Mouse (Mus musculus) heart, adult 2 months (tissue): ENCODE measurements at regions not wholly inside any gene's neighbourhood (a gene's known extent, or its start where the extent isn't known, plus 50 kb on each side); places are given as distances from the start of the nearest gene placed in this dataset.

Source experiments
- DNase-seq, 2 experiments: peaks; one replicate each; pipeline ENCODE4 v3.0.0; 2021
- H3K27ac ChIP-seq: fragments of 200-600 bp; 2 replicates; pipeline ENCODE4 v1.8.1; 2022
- H3K27me3 ChIP-seq: fragments of 200-500 bp; 2 replicates; pipeline ENCODE4 v1.6.1; 2012; ENCODE audit warnings: mild to moderate bottlenecking, low read length, inconsistent platforms, mixed read lengths; ENCODE audit not compliant: control insufficient read depth, insufficient read depth
- H3K36me3 ChIP-seq: fragments of 200-500 bp; 2 replicates; pipeline ENCODE4 v1.6.1; 2012; ENCODE audit warnings: low read length, inconsistent platforms; ENCODE audit not compliant: control insufficient read depth, insufficient read depth
- H3K4me1 ChIP-seq: fragments of 200-500 bp; 2 replicates; pipeline ENCODE4 v1.6.1; 2011; ENCODE audit warnings: low read length; ENCODE audit not compliant: control insufficient read depth, insufficient read depth
- H3K4me3 ChIP-seq: fragments of 200-600 bp; 2 replicates; pipeline ENCODE4 v1.8.1; 2022
- H3K79me2 ChIP-seq: fragments of 200-500 bp; replicated peaks from 2 replicates; pipeline ENCODE4 v1.6.1; 2012; ENCODE audit warnings: mild to moderate bottlenecking, inconsistent platforms, low read length, moderate library complexity, mixed read lengths; ENCODE audit not compliant: control insufficient read depth, insufficient read depth
- H3K9ac ChIP-seq: fragments of 200-500 bp; 2 replicates; pipeline ENCODE4 v1.6.1; 2012; ENCODE audit warnings: low read depth, mild to moderate bottlenecking, control low read depth, inconsistent platforms, low read length, mixed read lengths
- CTCF ChIP-seq: fragments of 200-600 bp; IDR thresholded peaks from 2 replicates; pipeline ENCODE4 v1.8.1; 2022; ENCODE audit warnings: antibody characterized with exemption, mild to moderate bottlenecking, moderate library complexity
- EP300 ChIP-seq: fragments of 200-500 bp; IDR thresholded peaks from 2 replicates; pipeline ENCODE4 v1.6.1; 2011; ENCODE audit warnings: low read depth, low read length, control low read depth; ENCODE audit not compliant: insufficient read depth
- POLR2A ChIP-seq: fragments of 200-500 bp; IDR thresholded peaks from 2 replicates; pipeline ENCODE4 v1.6.1; 2011; ENCODE audit warnings: mild to moderate bottlenecking, low read depth, low read length, control low read depth; ENCODE audit not compliant: insufficient read depth
- WGBS: fragments of 180-500 bp; shearing (Covaris S2); methylation state at CpG from one replicate; pipeline ENCODE4 v1.1.7; 2018; 5-methylcytosine and 5-hydroxymethylcytosine counted together
- intact Hi-C: fragments of 180-260 bp; cut with DNase I; formaldehyde crosslinking; loops from one replicate; pipeline ENCODE4 v1.15.1; 2025

- H3K27ac ChIP-seq = no peak overlapping the region
Observed at GRCm38 (mm10) chr7:113441906-113442305, 53.5 kb upstream of the Pth start.

GRCm38 (mm10) chr7:113443566-113443965 lies 55.2 kb upstream of the Pth start:
- intact Hi-C loops = no loop called here
- H3K4me1 ChIP-seq = no peaks in the 10 kb centered on the region
- no peak overlapping the region for H3K27ac ChIP-seq
- DNase-seq = no peak
- H3K27me3 ChIP-seq = no peaks in the 10 kb centered on the region
- H3K4me3 ChIP-seq = no peak overlapping the region
- 39% methylated on average over 3 of the region's 3 CpGs for WGBS
- no peak for TF ChIP-seq CTCF
- no peak for TF ChIP-seq POLR2A
- no peak for TF ChIP-seq EP300
- H3K9ac ChIP-seq = no peak overlapping the region
- H3K79me2 ChIP-seq = no peaks in the 10 kb centered on the region
- no peaks in the 10 kb centered on the region for H3K36me3 ChIP-seq

More at GRCm38 (mm10) chr7:113441906-113442305, 53.5 kb upstream of the Pth start:
- H3K9ac ChIP-seq = no peak overlapping the region
- no peak overlapping the region for H3K4me3 ChIP-seq
- intact Hi-C loops = no loop called here
- H3K36me3 ChIP-seq = no peaks in the 10 kb centered on the region
- no peak for DNase-seq
- H3K4me1 ChIP-seq = no peaks in the 10 kb centered on the region
- WGBS = 87% methylated on average over 2 of the region's 2 CpGs
- no peaks in the 10 kb centered on the region for H3K79me2 ChIP-seq
- TF ChIP-seq POLR2A (no peak), EP300 (no peak), CTCF (no peak)
- no peaks in the 10 kb centered on the region for H3K27me3 ChIP-seq

GRCm38 (mm10) chr7:113444991-113445390 lies 56.6 kb upstream of the Pth start:
- 79% methylated on average over 2 of the region's 2 CpGs for WGBS
- Histone ChIP-seq H3K36me3 (no peaks in the 10 kb centered on the region), H3K9ac (no peak overlapping the region), H3K4me3 (no peak overlapping the region), H3K4me1 (no peaks in the 10 kb centered on the region), H3K27ac (no peak overlapping the region), H3K79me2 (no peaks in the 10 kb centered on the region), H3K27me3 (no peaks in the 10 kb centered on the region)
- no peak for TF ChIP-seq POLR2A
- TF ChIP-seq EP300 = no peak
- TF ChIP-seq CTCF = no peak
- DNase-seq = no peak
- intact Hi-C loops = no loop called here

GRCm38 (mm10) chr7:113460406-113460805 lies 53.2 kb upstream of the Far1 start:
- H3K27ac ChIP-seq = no peak overlapping the region
- H3K4me1 ChIP-seq = no peaks in the 10 kb centered on the region
- no peak for TF ChIP-seq EP300
- no peaks in the 10 kb centered on the region for H3K27me3 ChIP-seq
- H3K36me3 ChIP-seq = no peaks in the 10 kb centered on the region
- DNase-seq = peak in 1 of 2 experiments; percentile 22
- H3K4me3 ChIP-seq = no peak overlapping the region
- intact Hi-C loops = no loop called here
- no peak overlapping the region for H3K9ac ChIP-seq
- no peaks in the 10 kb centered on the region for H3K79me2 ChIP-seq
- WGBS = 51% methylated on average over 1 of the region's 1 CpGs

- DNase-seq = no peak
- WGBS = 71% methylated on average over 1 of the region's 1 CpGs
- intact Hi-C loops = no loop called here
- Histone ChIP-seq H3K27me3 (no peaks in the 10 kb centered on the region), H3K4me1 (no peaks in the 10 kb centered on the region), H3K4me3 (no peak overlapping the region), H3K79me2 (no peaks in the 10 kb centered on the region), H3K27ac (no peak overlapping the region), H3K9ac (no peak overlapping the region), H3K36me3 (no peaks in the 10 kb centered on the region)
- TF ChIP-seq EP300 (no peak), POLR2A (no peak), CTCF (no peak)
Observed at GRCm38 (mm10) chr7:113462286-113462685, 51.3 kb upstream of the Far1 start.
